Mouse (Mus musculus): ENCODE results near the gene Ahnak. TPM values are rescaled to one million over a fixed set of nuclear protein-coding genes. Genes with fewer than 3 reads are reported as not detected.
"Not testable (repeated sequence)": the region's sequence is repeated elsewhere in the genome, so short reads cannot be mapped to it uniquely, and the experiment has no call there.

Gene Ahnak
- polyA plus RNA-seq, 1 experiment from 2014 or later: 125 TPM

GRCm38 (mm10) chr19:9051985-9052384, 62.9 kb downstream of the Ahnak start:
- not testable (repeated sequence) for H3K4me3 ChIP-seq (ENCODE audit: inconsistent target); H3K79me2 ChIP-seq (ENCODE audit: inconsistent target); H3K36me3 ChIP-seq (ENCODE audit: inconsistent target)
- H3K27ac ChIP-seq: peak overlapping the region; percentile 88
- WGBS (ENCODE audit: missing documents): 80% methylated on average over 3 of the region's 4 CpGs

- no peaks in the 10 kb centered on the region for H3K36me3 ChIP-seq (ENCODE audit: inconsistent target)
- 6% methylated on average over 6 of the region's 6 CpGs for WGBS (ENCODE audit: missing documents)
- H3K4me3 ChIP-seq (ENCODE audit: inconsistent target): no peak overlapping the region
- peak overlapping the region; percentile 88 for H3K27ac ChIP-seq
- no peaks in the 10 kb centered on the region for H3K79me2 ChIP-seq (ENCODE audit: inconsistent target)
Observed at GRCm38 (mm10) chr19:9052803-9053431, 63.8 kb downstream of the Ahnak start.

- Histone ChIP-seq H3K79me2 (ENCODE audit: inconsistent target) (no peaks in the 10 kb centered on the region), H3K27ac (peak overlapping the region; percentile 88; the same call in 1 of the 2 replicates), H3K4me3 (ENCODE audit: inconsistent target) (no peak overlapping the region), H3K36me3 (ENCODE audit: inconsistent target) (no peaks in the 10 kb centered on the region)
- 8% methylated on average over 2 of the region's 2 CpGs for WGBS (ENCODE audit: missing documents)
Observed at GRCm38 (mm10) chr19:9055153-9055552, 66.1 kb downstream of the Ahnak start.

- H3K27ac ChIP-seq: peak overlapping the region; percentile 88; the same call in 1 of the 2 replicates
- WGBS (ENCODE audit: missing documents): 79% methylated on average over 4 of the region's 4 CpGs
- no peaks in the 10 kb centered on the region for H3K79me2 ChIP-seq (ENCODE audit: inconsistent target)
- no peaks in the 10 kb centered on the region for H3K36me3 ChIP-seq (ENCODE audit: inconsistent target)
- H3K4me3 ChIP-seq (ENCODE audit: inconsistent target): no peak overlapping the region
Observed at GRCm38 (mm10) chr19:9055703-9056355, 66.7 kb downstream of the Ahnak start.

- no peaks in the 10 kb centered on the region for H3K36me3 ChIP-seq (ENCODE audit: inconsistent target)
- H3K4me3 ChIP-seq (ENCODE audit: inconsistent target): no peak overlapping the region
- H3K27ac ChIP-seq: peak overlapping the region; percentile 95
- no peaks in the 10 kb centered on the region for H3K79me2 ChIP-seq (ENCODE audit: inconsistent target)
Observed at GRCm38 (mm10) chr19:9057679-9058078, 68.6 kb downstream of the Ahnak start.

GRCm38 (mm10) chr19:9058331-9058884, 69.3 kb downstream of the Ahnak start:
- Histone ChIP-seq H3K4me3 (ENCODE audit: inconsistent target) (no peak overlapping the region), H3K27ac (peak overlapping the region; percentile 95), H3K36me3 (ENCODE audit: inconsistent target) (no peaks in the 10 kb centered on the region), H3K79me2 (ENCODE audit: inconsistent target) (no peaks in the 10 kb centered on the region)
- 54% methylated on average over 1 of the region's 1 CpGs for WGBS (ENCODE audit: missing documents)

GRCm38 (mm10) chr19:9058944-9059343, 69.9 kb downstream of the Ahnak start:
- Histone ChIP-seq H3K27ac (peak overlapping the region; percentile 95), H3K79me2 (ENCODE audit: inconsistent target) (no peaks in the 10 kb centered on the region), H3K4me3 (ENCODE audit: inconsistent target) (no peak overlapping the region), H3K36me3 (ENCODE audit: inconsistent target) (no peaks in the 10 kb centered on the region)
- 40% methylated on average over 4 of the region's 4 CpGs for WGBS (ENCODE audit: missing documents)

GRCm38 (mm10) chr19:9059391-9059790, 70.3 kb downstream of the Ahnak start:
- no peaks in the 10 kb centered on the region for H3K36me3 ChIP-seq (ENCODE audit: inconsistent target)
- H3K79me2 ChIP-seq (ENCODE audit: inconsistent target): no peaks in the 10 kb centered on the region
- H3K4me3 ChIP-seq (ENCODE audit: inconsistent target): no peak overlapping the region
- H3K27ac ChIP-seq: peak overlapping the region; percentile 95
- WGBS (ENCODE audit: missing documents): 77% methylated on average over 7 of the region's 7 CpGs

GRCm38 (mm10) chr19:9060103-9060502, 71.0 kb downstream of the Ahnak start:
- Histone ChIP-seq H3K36me3 (ENCODE audit: inconsistent target) (no peaks in the 10 kb centered on the region), H3K79me2 (ENCODE audit: inconsistent target) (no peaks in the 10 kb centered on the region), H3K27ac (peak overlapping the region; percentile 95), H3K4me3 (ENCODE audit: inconsistent target) (no peak overlapping the region)
- WGBS (ENCODE audit: missing documents): 4% methylated on average over 4 of the region's 4 CpGs

- WGBS (ENCODE audit: missing documents): 95% methylated on average over 8 of the region's 8 CpGs
- peak overlapping the region; percentile 95 for H3K27ac ChIP-seq
- H3K79me2 ChIP-seq (ENCODE audit: inconsistent target): no peaks in the 10 kb centered on the region
- H3K36me3 ChIP-seq (ENCODE audit: inconsistent target): no peaks in the 10 kb centered on the region
- H3K4me3 ChIP-seq (ENCODE audit: inconsistent target): no peak overlapping the region
Observed at GRCm38 (mm10) chr19:9061221-9061893, 72.3 kb downstream of the Ahnak start.

- no peak overlapping the region for H3K4me3 ChIP-seq (ENCODE audit: inconsistent target)
- 4% methylated on average over 2 of the region's 2 CpGs for WGBS (ENCODE audit: missing documents)
- no peaks in the 10 kb centered on the region for H3K36me3 ChIP-seq (ENCODE audit: inconsistent target)
- H3K79me2 ChIP-seq (ENCODE audit: inconsistent target): no peaks in the 10 kb centered on the region
- peak overlapping the region; percentile 95 for H3K27ac ChIP-seq
Observed at GRCm38 (mm10) chr19:9062822-9063221, 73.7 kb downstream of the Ahnak start.

- H3K79me2 ChIP-seq (ENCODE audit: inconsistent target): no peaks in the 10 kb centered on the region
- H3K36me3 ChIP-seq (ENCODE audit: inconsistent target): no peaks in the 10 kb centered on the region
- H3K4me3 ChIP-seq (ENCODE audit: inconsistent target): no peak overlapping the region
- 93% methylated on average over 3 of the region's 3 CpGs for WGBS (ENCODE audit: missing documents)
- H3K27ac ChIP-seq: peak overlapping the region; percentile 95; the same call in 1 of the 2 replicates
Observed at GRCm38 (mm10) chr19:9063831-9064230, 74.7 kb downstream of the Ahnak start.

GRCm38 (mm10) chr19:9065621-9066561, 76.8 kb downstream of the Ahnak start:
- H3K36me3 ChIP-seq (ENCODE audit: inconsistent target): no peaks in the 10 kb centered on the region
- no peak overlapping the region for H3K4me3 ChIP-seq (ENCODE audit: inconsistent target)
- H3K79me2 ChIP-seq (ENCODE audit: inconsistent target): no peaks in the 10 kb centered on the region
- H3K27ac ChIP-seq: peak overlapping the region; percentile 74
- WGBS (ENCODE audit: missing documents): 36% methylated on average over 9 of the region's 9 CpGs

- H3K4me3 ChIP-seq (ENCODE audit: inconsistent target): no peak overlapping the region
- no peaks in the 10 kb centered on the region for H3K36me3 ChIP-seq (ENCODE audit: inconsistent target)
- 72% methylated on average over 5 of the region's 5 CpGs for WGBS (ENCODE audit: missing documents)
- H3K27ac ChIP-seq: 0 out of 2 replicates have a peak overlapping the region, but pooled peaks have one; percentile 74
- H3K79me2 ChIP-seq (ENCODE audit: inconsistent target): no peaks in the 10 kb centered on the region
Observed at GRCm38 (mm10) chr19:9067292-9067691, 78.2 kb downstream of the Ahnak start.
